Mouse (Mus musculus): ENCODE data around the gene Tmprss2. TPM values are rescaled to one million over a fixed set of nuclear protein-coding genes. Genes with fewer than 3 reads are reported as not detected.
"Not testable (repeated sequence)": the region's sequence is repeated elsewhere in the genome, so short reads cannot be mapped to it uniquely, and the experiment has no call there.

Gene Tmprss2
- polyA plus RNA-seq, 1 experiment from 2014 or later, result 33.1 TPM

- no peak overlapping the region for H3K9ac ChIP-seq (ENCODE audit: low read depth, low read length)
- H3K4me2 ChIP-seq (ENCODE audit: low read depth, low read length), result no peak overlapping the region
- WGBS, result 70% methylated on average over 2 of the region's 2 CpGs
- H3K4me1 ChIP-seq (ENCODE audit: control insufficient read depth, insufficient read depth, low read length), result peaks cover under 1% of the 10 kb centered on the region; the same call in 1 of the 2 replicates
- no peak overlapping the region for H3K4me3 ChIP-seq (ENCODE audit: low read length)
- no peak for ATAC-seq
- no peak overlapping the region for H3K27ac ChIP-seq (ENCODE audit: low read length)
- H3K9me3 ChIP-seq (ENCODE audit: control insufficient read depth, low read length), result no peaks in the 10 kb centered on the region
- H3K27me3 ChIP-seq (replicated peaks; ENCODE audit: control insufficient read depth, insufficient read depth, low read length), result no peaks in the 10 kb centered on the region
- H3K36me3 ChIP-seq (ENCODE audit: control insufficient read depth, insufficient read depth, low read length), result no peaks in the 10 kb centered on the region
Observed at GRCm38 (mm10) chr16:97600591-97600990, 10.4 kb downstream of the Tmprss2 start.

- H3K9me3 ChIP-seq (ENCODE audit: control insufficient read depth, low read length), result no peaks in the 10 kb centered on the region
- 81% methylated on average over 2 of the region's 2 CpGs for WGBS
- H3K27ac ChIP-seq (ENCODE audit: low read length), result no peak overlapping the region
- no peak overlapping the region for H3K9ac ChIP-seq (ENCODE audit: low read depth, low read length)
- ATAC-seq, result no peak
- no peaks in the 10 kb centered on the region for H3K4me1 ChIP-seq (ENCODE audit: control insufficient read depth, insufficient read depth, low read length)
- H3K27me3 ChIP-seq (replicated peaks; ENCODE audit: control insufficient read depth, insufficient read depth, low read length), result no peaks in the 10 kb centered on the region
- no peak overlapping the region for H3K4me3 ChIP-seq (ENCODE audit: low read length)
- no peak overlapping the region for H3K4me2 ChIP-seq (ENCODE audit: low read depth, low read length)
- H3K36me3 ChIP-seq (ENCODE audit: control insufficient read depth, insufficient read depth, low read length), result no peaks in the 10 kb centered on the region
Observed at GRCm38 (mm10) chr16:97598046-97598445, 12.9 kb downstream of the Tmprss2 start.

- no peak overlapping the region for H3K27ac ChIP-seq (ENCODE audit: low read length)
- H3K9ac ChIP-seq (ENCODE audit: low read depth, low read length), result no peak overlapping the region
- H3K4me3 ChIP-seq (ENCODE audit: low read length), result no peak overlapping the region
- no peaks in the 10 kb centered on the region for H3K9me3 ChIP-seq (ENCODE audit: control insufficient read depth, low read length)
- H3K36me3 ChIP-seq (ENCODE audit: control insufficient read depth, insufficient read depth, low read length), result no peaks in the 10 kb centered on the region
- no peak overlapping the region for H3K4me2 ChIP-seq (ENCODE audit: low read depth, low read length)
- peak; percentile 41; the same call in 1 of the 2 replicates for ATAC-seq
- H3K4me1 ChIP-seq (ENCODE audit: control insufficient read depth, insufficient read depth, low read length), result peaks cover 4% of the 10 kb centered on the region; the same call in 1 of the 2 replicates
- 49% methylated on average over 4 of the region's 4 CpGs for WGBS
- H3K27me3 ChIP-seq (replicated peaks; ENCODE audit: control insufficient read depth, insufficient read depth, low read length), result no peaks in the 10 kb centered on the region
Observed at GRCm38 (mm10) chr16:97593816-97594509, 17.0 kb downstream of the Tmprss2 start.

- Histone ChIP-seq H3K4me2 (ENCODE audit: low read depth, low read length) (no peak overlapping the region), H3K36me3 (ENCODE audit: control insufficient read depth, insufficient read depth, low read length) (no peaks in the 10 kb centered on the region), H3K9ac (ENCODE audit: low read depth, low read length) (no peak overlapping the region), H3K9me3 (ENCODE audit: control insufficient read depth, low read length) (no peaks in the 10 kb centered on the region), H3K27me3 (replicated peaks; ENCODE audit: control insufficient read depth, insufficient read depth, low read length) (no peaks in the 10 kb centered on the region), H3K4me1 (ENCODE audit: control insufficient read depth, insufficient read depth, low read length) (peaks cover 4% of the 10 kb centered on the region; the same call in 1 of the 2 replicates), H3K4me3 (ENCODE audit: low read length) (no peak overlapping the region), H3K27ac (ENCODE audit: low read length) (no peak overlapping the region)
- WGBS, result 22% methylated on average over 1 of the region's 1 CpGs
- ATAC-seq, result peak; percentile 64
Observed at GRCm38 (mm10) chr16:97593057-97593456, 17.9 kb downstream of the Tmprss2 start.

GRCm38 (mm10) chr16:97591512-97591911 lies 19.5 kb downstream of the Tmprss2 start:
- 80% methylated on average over 2 of the region's 2 CpGs for WGBS
- no peaks in the 10 kb centered on the region for H3K9me3 ChIP-seq (ENCODE audit: control insufficient read depth, low read length)
- H3K27me3 ChIP-seq (replicated peaks; ENCODE audit: control insufficient read depth, insufficient read depth, low read length), result no peaks in the 10 kb centered on the region
- H3K27ac ChIP-seq (ENCODE audit: low read length), result no peak overlapping the region
- H3K36me3 ChIP-seq (ENCODE audit: control insufficient read depth, insufficient read depth, low read length), result no peaks in the 10 kb centered on the region
- H3K4me3 ChIP-seq (ENCODE audit: low read length), result no peak overlapping the region
- H3K4me1 ChIP-seq (ENCODE audit: control insufficient read depth, insufficient read depth, low read length), result peaks cover 4% of the 10 kb centered on the region; the same call in 1 of the 2 replicates
- no peak overlapping the region for H3K9ac ChIP-seq (ENCODE audit: low read depth, low read length)
- no peak overlapping the region for H3K4me2 ChIP-seq (ENCODE audit: low read depth, low read length)
- ATAC-seq, result peak; percentile 46

- H3K27me3 ChIP-seq (replicated peaks; ENCODE audit: control insufficient read depth, insufficient read depth, low read length); ATAC-seq; H3K36me3 ChIP-seq (ENCODE audit: control insufficient read depth, insufficient read depth, low read length); H3K4me3 ChIP-seq (ENCODE audit: low read length); H3K4me2 ChIP-seq (ENCODE audit: low read depth, low read length); H3K9me3 ChIP-seq (ENCODE audit: control insufficient read depth, low read length); H3K4me1 ChIP-seq (ENCODE audit: control insufficient read depth, insufficient read depth, low read length); H3K9ac ChIP-seq (ENCODE audit: low read depth, low read length); H3K27ac ChIP-seq (ENCODE audit: low read length): not testable (repeated sequence)
- 85% methylated on average over 1 of the region's 1 CpGs for WGBS
Observed at GRCm38 (mm10) chr16:97582876-97583275, 28.1 kb downstream of the Tmprss2 start.

DNA sequence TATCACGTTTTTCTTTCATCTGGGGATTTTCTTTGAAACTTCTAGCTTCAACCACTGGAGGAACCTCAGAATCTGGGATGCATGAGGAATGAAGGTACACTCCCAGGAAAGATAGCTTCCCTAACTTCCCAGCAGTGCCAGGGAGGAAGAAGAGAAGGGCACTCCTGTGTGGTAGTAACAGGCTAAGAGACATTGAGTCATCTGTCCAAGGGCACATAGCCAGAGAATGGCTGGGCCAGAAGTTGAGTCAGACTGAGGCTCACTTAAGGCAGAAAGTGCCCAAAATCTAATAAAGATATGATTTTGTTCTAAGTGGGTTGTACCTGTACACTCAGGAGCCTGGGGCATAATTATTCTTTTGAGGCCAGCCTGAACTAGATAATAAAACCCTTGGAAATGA lies 41.6 kb downstream of the Tmprss2 start:
- Histone ChIP-seq H3K4me1 (ENCODE audit: control insufficient read depth, insufficient read depth, low read length) (no peaks in the 10 kb centered on the region), H3K9me3 (ENCODE audit: control insufficient read depth, low read length) (no peaks in the 10 kb centered on the region), H3K9ac (ENCODE audit: low read depth, low read length) (no peak overlapping the region), H3K4me2 (ENCODE audit: low read depth, low read length) (no peak overlapping the region), H3K36me3 (ENCODE audit: control insufficient read depth, insufficient read depth, low read length) (no peaks in the 10 kb centered on the region), H3K27me3 (replicated peaks; ENCODE audit: control insufficient read depth, insufficient read depth, low read length) (no peaks in the 10 kb centered on the region), H3K4me3 (ENCODE audit: low read length) (no peak overlapping the region), H3K27ac (ENCODE audit: low read length) (no peak overlapping the region)
- no peak for ATAC-seq
- 53% methylated on average over 1 of the region's 1 CpGs for WGBS

DNA sequence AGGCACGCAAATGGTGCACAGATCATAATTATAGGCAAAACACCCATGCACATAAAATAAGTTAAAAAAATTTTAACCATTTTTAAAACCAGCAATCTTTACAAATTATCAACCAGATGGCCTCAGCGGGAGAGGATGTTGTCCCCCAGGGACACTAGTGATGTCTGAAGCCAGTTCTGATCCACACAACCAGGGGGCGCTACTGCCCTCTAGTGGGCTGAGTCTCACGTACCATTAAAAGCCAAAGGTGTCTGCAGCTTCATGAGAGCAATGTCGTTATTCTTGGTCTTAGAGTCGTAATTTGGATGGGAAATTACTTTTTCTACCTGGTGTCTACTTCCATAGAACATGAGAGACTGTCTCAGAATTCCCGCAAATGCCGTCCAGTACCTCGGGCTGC lies 42.3 kb downstream of the Tmprss2 start:
- WGBS, result 60% methylated on average over 9 of the region's 9 CpGs
- H3K27me3 ChIP-seq (replicated peaks; ENCODE audit: control insufficient read depth, insufficient read depth, low read length), result no peaks in the 10 kb centered on the region
- no peaks in the 10 kb centered on the region for H3K36me3 ChIP-seq (ENCODE audit: control insufficient read depth, insufficient read depth, low read length)
- no peak overlapping the region for H3K4me3 ChIP-seq (ENCODE audit: low read length)
- H3K27ac ChIP-seq (ENCODE audit: low read length), result no peak overlapping the region
- no peak for ATAC-seq
- no peak overlapping the region for H3K9ac ChIP-seq (ENCODE audit: low read depth, low read length)
- H3K4me2 ChIP-seq (ENCODE audit: low read depth, low read length), result no peak overlapping the region
- H3K4me1 ChIP-seq (ENCODE audit: control insufficient read depth, insufficient read depth, low read length), result no peaks in the 10 kb centered on the region
- no peaks in the 10 kb centered on the region for H3K9me3 ChIP-seq (ENCODE audit: control insufficient read depth, low read length)

DNA sequence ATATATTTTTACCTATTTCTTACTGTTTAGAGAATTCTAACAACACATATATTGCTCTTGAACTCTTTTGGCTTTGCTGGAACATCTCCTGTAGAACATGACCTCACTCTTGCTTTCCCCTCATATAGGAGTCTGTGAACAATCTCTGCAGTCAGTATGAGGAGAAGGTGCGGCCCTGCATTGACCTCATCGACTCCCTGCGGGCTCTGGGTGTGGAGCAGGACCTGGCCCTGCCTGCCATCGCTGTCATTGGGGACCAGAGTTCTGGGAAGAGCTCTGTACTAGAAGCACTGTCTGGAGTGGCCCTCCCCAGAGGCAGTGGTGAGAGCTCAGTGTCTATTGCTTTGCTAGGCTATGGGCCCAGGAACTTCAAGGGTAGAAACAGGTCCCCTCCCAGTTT lies 66.7 kb downstream of the Tmprss2 start:
- Histone ChIP-seq H3K4me3 (ENCODE audit: low read length) (no peak overlapping the region), H3K4me2 (ENCODE audit: low read depth, low read length) (no peak overlapping the region), H3K27me3 (replicated peaks; ENCODE audit: control insufficient read depth, insufficient read depth, low read length) (no peaks in the 10 kb centered on the region), H3K4me1 (ENCODE audit: control insufficient read depth, insufficient read depth, low read length) (no peaks in the 10 kb centered on the region), H3K9me3 (ENCODE audit: control insufficient read depth, low read length) (no peaks in the 10 kb centered on the region), H3K36me3 (ENCODE audit: control insufficient read depth, insufficient read depth, low read length) (no peaks in the 10 kb centered on the region), H3K27ac (ENCODE audit: low read length) (no peak overlapping the region), H3K9ac (ENCODE audit: low read depth, low read length) (no peak overlapping the region)
- WGBS, result 77% methylated on average over 4 of the region's 4 CpGs
- no peak for ATAC-seq

DNA sequence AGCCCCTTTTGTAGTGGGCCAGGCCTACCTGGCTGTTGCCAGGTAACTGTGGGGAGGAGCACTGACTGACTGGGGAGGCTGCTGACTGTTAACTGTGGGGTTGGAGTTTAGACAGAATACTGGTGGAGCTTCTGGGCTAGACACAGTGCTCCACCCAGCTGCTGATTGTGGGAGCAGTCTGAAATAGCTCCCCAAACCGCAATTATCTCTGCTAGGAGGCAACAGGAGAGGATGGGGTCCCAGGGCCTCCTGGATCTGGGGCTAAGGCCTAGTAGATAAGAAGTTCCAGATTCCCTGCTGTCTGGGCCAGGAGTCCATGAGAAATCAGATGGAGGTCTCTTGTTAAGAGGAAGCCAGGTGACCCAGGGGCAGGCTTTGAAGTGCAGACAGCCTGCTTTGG lies 74.1 kb downstream of the Tmprss2 start:
- peak overlapping the region; percentile 36; the same call in 1 of the 2 replicates for H3K9ac ChIP-seq (ENCODE audit: low read depth, low read length)
- H3K4me2 ChIP-seq (ENCODE audit: low read depth, low read length), result no peak overlapping the region
- H3K9me3 ChIP-seq (ENCODE audit: control insufficient read depth, low read length), result no peaks in the 10 kb centered on the region
- no peaks in the 10 kb centered on the region for H3K27me3 ChIP-seq (replicated peaks; ENCODE audit: control insufficient read depth, insufficient read depth, low read length)
- H3K36me3 ChIP-seq (ENCODE audit: control insufficient read depth, insufficient read depth, low read length), result no peaks in the 10 kb centered on the region
- WGBS, result 26% methylated on average over 1 of the region's 1 CpGs
- no peak overlapping the region for H3K4me3 ChIP-seq (ENCODE audit: low read length)
- H3K27ac ChIP-seq (ENCODE audit: low read length), result peak overlapping the region; percentile 91; the same call in 1 of the 2 replicates
- peaks cover 28% of the 10 kb centered on the region for H3K4me1 ChIP-seq (ENCODE audit: control insufficient read depth, insufficient read depth, low read length)
- no peak for ATAC-seq
